In the genomic region with DNA sequence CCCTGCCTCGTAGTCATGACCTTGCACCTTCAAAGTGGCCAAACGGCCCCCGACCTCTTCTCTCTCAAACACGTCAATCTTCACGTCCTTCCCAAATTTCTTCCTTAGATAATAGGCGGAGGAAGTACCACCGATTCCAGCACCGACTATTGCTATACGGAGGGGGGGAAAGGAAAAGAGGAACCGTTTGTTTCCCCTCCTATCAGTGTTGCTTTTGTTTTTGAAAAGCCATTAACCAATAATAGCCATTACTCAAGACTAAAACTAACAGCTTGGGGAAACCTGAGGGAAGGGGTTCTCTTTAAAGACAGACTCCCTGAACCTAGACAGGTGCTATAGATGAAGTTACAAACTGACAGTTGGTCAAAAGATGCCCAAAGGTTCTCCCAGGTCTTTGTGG, we compare ENCODE assay signal across 7 mouse cellular contexts. TPM values are rescaled to one million over a fixed set of nuclear protein-coding genes. Genes with fewer than 3 reads are reported as not detected.
A peak's percentile ranks its signal among the peaks of the same experiment; 100 is the strongest.
DNase-seq lines count a peak whose midpoint lies in the region; ATAC-seq and TF ChIP-seq lines count a peak whose summit lies in the region.

No protein-coding gene starts in this region.

- no peak for ATAC-seq in forebrain, embryonic 13.5 days
- no peak for ATAC-seq in liver, embryonic 13.5 days (ENCODE audit: low read depth)
- no peak for ATAC-seq in stomach, postnatal 0 days (ENCODE audit: low FRiP score, low TSS enrichment)

- peaks cover 4% of the 10 kb centered on the region for H3K36me3 ChIP-seq in spleen, adult 2 months (ENCODE audit: control insufficient read depth, insufficient read depth, low read length)
- H3K36me3 ChIP-seq in forebrain, embryonic 13.5 days (ENCODE audit: poor library complexity, severe bottlenecking): peaks cover 33% of the 10 kb centered on the region
- peaks cover 28% of the 10 kb centered on the region for H3K36me3 ChIP-seq in liver, embryonic 13.5 days
- peaks cover 5% of the 10 kb centered on the region; the same call in 1 of the 2 replicates for H3K36me3 ChIP-seq in stomach, postnatal 0 days (ENCODE audit: control insufficient read depth, insufficient read depth, low read length)

- peaks cover 5% of the 10 kb centered on the region for H3K4me1 ChIP-seq in spleen, adult 2 months (ENCODE audit: control insufficient read depth, insufficient read depth, insufficient read length)
- H3K4me1 ChIP-seq in forebrain, embryonic 13.5 days: peaks cover 33% of the 10 kb centered on the region
- H3K4me1 ChIP-seq in liver, embryonic 13.5 days (replicated peaks): peaks cover 50% of the 10 kb centered on the region
- no peaks in the 10 kb centered on the region for H3K4me1 ChIP-seq in stomach, postnatal 0 days (replicated peaks; ENCODE audit: control insufficient read depth, insufficient read depth)

- H3K4me2 ChIP-seq in forebrain, embryonic 13.5 days: peak overlapping the region; percentile 86
- H3K4me2 ChIP-seq in liver, embryonic 13.5 days: peak overlapping the region; percentile 87
- H3K4me2 ChIP-seq in stomach, postnatal 0 days (replicated peaks; ENCODE audit: low read depth): peak overlapping the region; percentile 65

- no peak for TF ChIP-seq CTCF in spleen, adult 2 months (IDR thresholded peaks at IDR 0.05; ENCODE audit: extremely low read depth, insufficient read depth, insufficient read length, insufficient replicate concordance)
- no peak for TF ChIP-seq CTCF in stomach, postnatal 0 days (IDR thresholded peaks at IDR 0.05; ENCODE audit: low read depth)

- TF ChIP-seq EP300 in stomach, postnatal 0 days (optimal IDR thresholded peaks at IDR 0.05): no peak

- H3K27me3 ChIP-seq in spleen, adult 2 months (ENCODE audit: control insufficient read depth, insufficient read depth, low read length): no peaks in the 10 kb centered on the region
- H3K27me3 ChIP-seq in forebrain, embryonic 13.5 days: no peaks in the 10 kb centered on the region
- no peaks in the 10 kb centered on the region for H3K27me3 ChIP-seq in liver, embryonic 13.5 days
- H3K27me3 ChIP-seq in stomach, postnatal 0 days (ENCODE audit: control insufficient read depth, insufficient read depth, low read length): no peaks in the 10 kb centered on the region

- TF ChIP-seq POLR2A in spleen, adult 2 months (IDR thresholded peaks at IDR 0.05; ENCODE audit: low read depth, low read length): no peak

- no peaks in the 10 kb centered on the region for H3K9me3 ChIP-seq in forebrain, embryonic 13.5 days (replicated peaks)
- no peaks in the 10 kb centered on the region for H3K9me3 ChIP-seq in liver, embryonic 13.5 days (replicated peaks)
- no peaks in the 10 kb centered on the region for H3K9me3 ChIP-seq in stomach, postnatal 0 days (ENCODE audit: control insufficient read depth, low read length)

- peak overlapping the region; percentile 95 for H3K9ac ChIP-seq in forebrain, embryonic 13.5 days
- peak overlapping the region; percentile 84 for H3K9ac ChIP-seq in liver, embryonic 13.5 days
- peak overlapping the region; percentile 89 for H3K9ac ChIP-seq in stomach, postnatal 0 days (ENCODE audit: low read length)

- WGBS in spleen, adult 2 months: 19% methylated on average over 10 of the region's 10 CpGs
- WGBS in forebrain, embryonic 13.5 days: 17% methylated on average over 10 of the region's 10 CpGs
- 11% methylated on average over 10 of the region's 10 CpGs for WGBS in liver, embryonic 13.5 days (ENCODE audit: insufficient replicate concordance)
- 24% methylated on average over 10 of the region's 10 CpGs for WGBS in stomach, postnatal 0 days

- no peak for DNase-seq in spleen, adult 2 months (ENCODE audit: low read depth in 1 of 2, low spot score in 2 of 2)
- DNase-seq in spleen, postnatal 36 days (ENCODE audit: low spot score in 2 of 2): no peak
- DNase-seq in liver, embryonic 13.5 days: no peak
- no peak for DNase-seq in stomach, postnatal 0 days (ENCODE audit: low spot score)
- no peak for DNase-seq in retina, embryonic 14.5 days (ENCODE audit: low spot score)
- DNase-seq in B cell, adult 2 months: no peak

- peak overlapping the region; percentile 93; the same call in 1 of the 2 replicates for H3K4me3 ChIP-seq in spleen, adult 2 months (ENCODE audit: extremely low read depth, insufficient read depth, insufficient read length)
- peak overlapping the region; percentile 97 for H3K4me3 ChIP-seq in forebrain, embryonic 13.5 days
- H3K4me3 ChIP-seq in liver, embryonic 13.5 days (replicated peaks): peak overlapping the region; percentile 82
- peak overlapping the region; percentile 94 for H3K4me3 ChIP-seq in stomach, postnatal 0 days (ENCODE audit: low read depth, low read length)

- H3K27ac ChIP-seq in spleen, adult 2 months (ENCODE audit: insufficient read depth, low read length): no peak overlapping the region
- peak overlapping the region; percentile 93; the same call in 1 of the 2 replicates for H3K27ac ChIP-seq in forebrain, embryonic 13.5 days
- peak overlapping the region; percentile 84 for H3K27ac ChIP-seq in liver, embryonic 13.5 days
- H3K27ac ChIP-seq in stomach, postnatal 0 days (replicated peaks): peak overlapping the region; percentile 94

RNA-seq across cellular contexts. Expression of a gene that starts 1.0 kb away (rescaled TPM):
- 10.3 and 10.5 TPM in 2 replicates for polyA plus RNA-seq in spleen, adult 2 months (2012; rRNA removed)
- 97.5 and 106 TPM in 2 replicates for polyA plus RNA-seq in forebrain, embryonic 13.5 days (2015; fragmentation: Nextera tagmentation; extraction: Ambion mirVana)
- polyA plus RNA-seq in liver, embryonic 13.5 days (2015; fragmentation: Nextera tagmentation; extraction: Ambion mirVana): 38.1 and 51.3 TPM in 2 replicates
- 93.8 and 94.8 TPM in 2 replicates for polyA plus RNA-seq in stomach, postnatal 0 days (2015; fragmentation: Nextera tagmentation; extraction: Ambion mirVana)

RNA-seq across cellular contexts. Expression of a gene that starts 8.1 kb away (rescaled TPM):
- 15.4 and 15.9 TPM in 2 replicates for polyA plus RNA-seq in spleen, adult 2 months (2012; rRNA removed)
- 354 and 375 TPM in 2 replicates for polyA plus RNA-seq in forebrain, embryonic 13.5 days (2015; fragmentation: Nextera tagmentation; extraction: Ambion mirVana)
- 26.4 and 31.0 TPM in 2 replicates for polyA plus RNA-seq in liver, embryonic 13.5 days (2015; fragmentation: Nextera tagmentation; extraction: Ambion mirVana)
- polyA plus RNA-seq in stomach, postnatal 0 days (2015; fragmentation: Nextera tagmentation; extraction: Ambion mirVana): 44.6 and 47.2 TPM in 2 replicates

RNA-seq across cellular contexts. Expression of a gene that starts 24.9 kb away (rescaled TPM):
- 31.8 and 60.7 TPM in 2 replicates for polyA plus RNA-seq in spleen, adult 2 months (2012; rRNA removed)
- 791 and 827 TPM in 2 replicates for polyA plus RNA-seq in forebrain, embryonic 13.5 days (2015; fragmentation: Nextera tagmentation; extraction: Ambion mirVana)
- polyA plus RNA-seq in liver, embryonic 13.5 days (2015; fragmentation: Nextera tagmentation; extraction: Ambion mirVana): 407 and 475 TPM in 2 replicates
- 242 and 277 TPM in 2 replicates for polyA plus RNA-seq in stomach, postnatal 0 days (2015; fragmentation: Nextera tagmentation; extraction: Ambion mirVana)

RNA-seq across cellular contexts. Expression of a gene that starts 30.5 kb away (rescaled TPM):
- polyA plus RNA-seq in spleen, adult 2 months (2012; rRNA removed): 8.5 and 10.4 TPM in 2 replicates
- polyA plus RNA-seq in forebrain, embryonic 13.5 days (2015; fragmentation: Nextera tagmentation; extraction: Ambion mirVana): 0.35 and 0.43 TPM in 2 replicates
- polyA plus RNA-seq in liver, embryonic 13.5 days (2015; fragmentation: Nextera tagmentation; extraction: Ambion mirVana): not detected in 2 replicates
- not detected in 2 replicates for polyA plus RNA-seq in stomach, postnatal 0 days (2015; fragmentation: Nextera tagmentation; extraction: Ambion mirVana)

RNA-seq across cellular contexts. Expression of a gene that starts 30.5 kb away (rescaled TPM):
- polyA plus RNA-seq in spleen, adult 2 months (2012; rRNA removed): 8.9 and 9.7 TPM in 2 replicates
- 128 and 142 TPM in 2 replicates for polyA plus RNA-seq in forebrain, embryonic 13.5 days (2015; fragmentation: Nextera tagmentation; extraction: Ambion mirVana)
- polyA plus RNA-seq in liver, embryonic 13.5 days (2015; fragmentation: Nextera tagmentation; extraction: Ambion mirVana): 94.3 and 104 TPM in 2 replicates
- 72.1 and 74.8 TPM in 2 replicates for polyA plus RNA-seq in stomach, postnatal 0 days (2015; fragmentation: Nextera tagmentation; extraction: Ambion mirVana)
